Mouse (Mus musculus): ENCODE data around the gene Zfp800. TPM values are rescaled to one million over a fixed set of nuclear protein-coding genes. Genes with fewer than 3 reads are reported as not detected.

Zfp800 gene
- polyA plus RNA-seq, 1 experiment from 2014 or later = 25.6 TPM

GRCm38 (mm10) chr6:28262198-28262621, 135.6 kb downstream of the Zfp800 start:
- H3K9me3 ChIP-seq (replicated peaks) = no peaks in the 10 kb centered on the region
- peaks cover 17% of the 10 kb centered on the region for H3K36me3 ChIP-seq
- peaks cover 13% of the 10 kb centered on the region for H3K4me1 ChIP-seq
- H3K27me3 ChIP-seq (ENCODE audit: low read depth, poor library complexity, severe bottlenecking) = peaks cover 9% of the 10 kb centered on the region
- peak overlapping the region; percentile 90 for H3K27ac ChIP-seq (replicated peaks)
- no peak for DNase-seq (ENCODE audit: low spot score)
- peak overlapping the region; percentile 82 for H3K4me3 ChIP-seq
- WGBS = under 1% methylated on average over 29 of the region's 29 CpGs

GRCm38 (mm10) chr6:28261307-28262197, 136.3 kb downstream of the Zfp800 start:
- Histone ChIP-seq H3K9me3 (replicated peaks) (no peaks in the 10 kb centered on the region), H3K4me1 (peaks cover 13% of the 10 kb centered on the region), H3K4me3 (peak overlapping the region; percentile 82), H3K36me3 (peaks cover 20% of the 10 kb centered on the region), H3K27me3 (ENCODE audit: low read depth, poor library complexity, severe bottlenecking) (peaks cover 9% of the 10 kb centered on the region), H3K27ac (replicated peaks) (peak overlapping the region; percentile 90)
- DNase-seq (ENCODE audit: low spot score) = peak; percentile 90
- under 1% methylated on average over 84 of the region's 131 CpGs for WGBS

GRCm38 (mm10) chr6:28260425-28261191, 137.2 kb downstream of the Zfp800 start:
- Histone ChIP-seq H3K4me1 (peaks cover 13% of the 10 kb centered on the region), H3K27me3 (ENCODE audit: low read depth, poor library complexity, severe bottlenecking) (peaks cover 9% of the 10 kb centered on the region), H3K36me3 (peaks cover 27% of the 10 kb centered on the region), H3K9me3 (replicated peaks) (no peaks in the 10 kb centered on the region), H3K4me3 (peak overlapping the region; percentile 82), H3K27ac (replicated peaks) (peak overlapping the region; percentile 90)
- WGBS = under 1% methylated on average over 64 of the region's 64 CpGs
- peak; percentile 57 for DNase-seq (ENCODE audit: low spot score)

GRCm38 (mm10) chr6:28259750-28260149, 138.1 kb downstream of the Zfp800 start:
- no peak for DNase-seq (ENCODE audit: low spot score)
- Histone ChIP-seq H3K36me3 (peaks cover 35% of the 10 kb centered on the region), H3K9me3 (replicated peaks) (no peaks in the 10 kb centered on the region), H3K27ac (replicated peaks) (no peak overlapping the region), H3K27me3 (ENCODE audit: low read depth, poor library complexity, severe bottlenecking) (peaks cover 9% of the 10 kb centered on the region), H3K4me1 (peaks cover 13% of the 10 kb centered on the region), H3K4me3 (no peak overlapping the region)
- WGBS = 90% methylated on average over 5 of the region's 5 CpGs

- DNase-seq (ENCODE audit: low spot score) = no peak
- Histone ChIP-seq H3K9me3 (replicated peaks) (no peaks in the 10 kb centered on the region), H3K27me3 (ENCODE audit: low read depth, poor library complexity, severe bottlenecking) (peaks cover 9% of the 10 kb centered on the region), H3K36me3 (peaks cover 46% of the 10 kb centered on the region), H3K27ac (replicated peaks) (no peak overlapping the region), H3K4me3 (no peak overlapping the region), H3K4me1 (peaks cover 13% of the 10 kb centered on the region)
- 64% methylated on average over 1 of the region's 1 CpGs for WGBS
These were observed 139.4 kb downstream of the Zfp800 start for GRCm38 (mm10) chr6:28258440-28258839.

- no peak overlapping the region for H3K27ac ChIP-seq (replicated peaks)
- no peaks in the 10 kb centered on the region for H3K9me3 ChIP-seq (replicated peaks)
- peaks cover 52% of the 10 kb centered on the region for H3K36me3 ChIP-seq
- no peak overlapping the region for H3K4me3 ChIP-seq
- peaks cover 13% of the 10 kb centered on the region for H3K4me1 ChIP-seq
- no peak for DNase-seq (ENCODE audit: low spot score)
- H3K27me3 ChIP-seq (ENCODE audit: low read depth, poor library complexity, severe bottlenecking) = peaks cover 2% of the 10 kb centered on the region
- WGBS = 85% methylated on average over 1 of the region's 1 CpGs
These were observed 140.0 kb downstream of the Zfp800 start for GRCm38 (mm10) chr6:28257772-28258171.

DNA sequence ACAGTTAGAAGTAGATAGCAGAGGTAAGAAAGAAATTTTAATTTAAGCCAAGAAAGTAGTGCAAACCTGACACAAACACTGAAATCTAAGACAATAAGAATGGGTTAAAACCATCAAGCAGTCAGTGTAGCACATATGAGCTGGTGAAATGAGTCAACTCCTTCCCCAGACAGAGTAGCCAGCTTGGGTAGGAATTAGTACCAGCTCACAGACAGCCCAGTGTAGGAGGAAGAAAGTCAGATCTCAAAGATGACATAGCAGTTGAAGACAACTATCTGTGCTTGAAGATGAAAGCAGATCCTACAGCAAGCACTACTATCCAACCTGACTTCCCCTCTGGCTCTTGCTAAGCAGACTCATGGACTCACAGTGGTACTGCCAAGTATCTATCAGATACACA, 145.0 kb downstream of the Zfp800 start:
- Histone ChIP-seq H3K36me3 (peaks cover 65% of the 10 kb centered on the region), H3K4me1 (no peaks in the 10 kb centered on the region), H3K27ac (replicated peaks) (no peak overlapping the region), H3K4me3 (no peak overlapping the region), H3K27me3 (ENCODE audit: low read depth, poor library complexity, severe bottlenecking) (no peaks in the 10 kb centered on the region), H3K9me3 (replicated peaks) (no peaks in the 10 kb centered on the region)
- no peak for DNase-seq (ENCODE audit: low spot score)

DNA sequence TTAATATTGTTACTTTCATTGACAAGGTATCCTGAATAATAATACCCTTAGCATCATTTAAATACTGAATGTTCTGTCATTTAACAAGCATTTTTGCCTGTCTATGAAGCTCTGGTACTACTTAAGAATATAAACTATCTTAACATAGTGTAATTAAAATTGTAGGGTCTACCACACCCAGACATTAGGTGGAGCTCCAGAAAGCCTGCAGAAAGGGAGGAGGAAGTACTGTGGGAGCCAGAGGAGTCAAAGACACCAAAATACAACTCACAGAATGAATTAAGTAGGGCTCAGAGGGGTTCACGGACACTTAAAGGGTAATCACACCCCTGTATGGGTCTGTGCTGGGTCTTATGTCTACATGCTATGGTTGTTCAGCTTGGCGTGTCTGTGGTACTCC, 149.6 kb downstream of the Zfp800 start:
- no peak overlapping the region for H3K27ac ChIP-seq (replicated peaks)
- 73% methylated on average over 2 of the region's 2 CpGs for WGBS
- H3K4me3 ChIP-seq = no peak overlapping the region
- DNase-seq (ENCODE audit: low spot score) = no peak
- H3K9me3 ChIP-seq (replicated peaks) = no peaks in the 10 kb centered on the region
- no peaks in the 10 kb centered on the region for H3K4me1 ChIP-seq
- H3K36me3 ChIP-seq = peaks cover 47% of the 10 kb centered on the region
- H3K27me3 ChIP-seq (ENCODE audit: low read depth, poor library complexity, severe bottlenecking) = no peaks in the 10 kb centered on the region

GRCm38 (mm10) chr6:28232618-28233361, 165.0 kb downstream of the Zfp800 start:
- peaks cover 38% of the 10 kb centered on the region for H3K36me3 ChIP-seq
- no peaks in the 10 kb centered on the region for H3K9me3 ChIP-seq (replicated peaks)
- H3K27ac ChIP-seq (replicated peaks) = no peak overlapping the region
- no peaks in the 10 kb centered on the region for H3K27me3 ChIP-seq (ENCODE audit: low read depth, poor library complexity, severe bottlenecking)
- 92% methylated on average over 7 of the region's 7 CpGs for WGBS
- no peak overlapping the region for H3K4me3 ChIP-seq
- no peak for DNase-seq (ENCODE audit: low spot score)
- H3K4me1 ChIP-seq = no peaks in the 10 kb centered on the region

DNA sequence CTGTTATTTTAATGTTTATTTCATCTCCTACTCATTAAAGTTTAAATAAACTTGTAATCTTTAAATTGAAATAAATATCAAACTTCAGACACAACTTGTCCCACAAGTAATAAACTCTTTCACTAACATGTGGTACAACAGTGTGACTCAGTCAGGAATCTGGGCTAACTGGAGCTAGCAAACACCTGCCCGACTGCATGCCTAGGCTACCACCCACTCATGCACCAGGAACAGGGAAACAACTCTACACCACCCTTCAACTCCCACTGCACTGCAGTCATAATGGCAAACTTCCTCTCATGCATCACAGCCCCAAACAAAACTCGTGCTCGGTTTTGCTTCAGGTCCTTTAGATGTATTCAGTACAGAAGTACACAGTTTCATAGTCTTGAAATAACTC, 169.7 kb downstream of the Zfp800 start:
- H3K4me3 ChIP-seq = no peak overlapping the region
- WGBS = 89% methylated on average over 3 of the region's 3 CpGs
- DNase-seq (ENCODE audit: low spot score) = no peak

DNA sequence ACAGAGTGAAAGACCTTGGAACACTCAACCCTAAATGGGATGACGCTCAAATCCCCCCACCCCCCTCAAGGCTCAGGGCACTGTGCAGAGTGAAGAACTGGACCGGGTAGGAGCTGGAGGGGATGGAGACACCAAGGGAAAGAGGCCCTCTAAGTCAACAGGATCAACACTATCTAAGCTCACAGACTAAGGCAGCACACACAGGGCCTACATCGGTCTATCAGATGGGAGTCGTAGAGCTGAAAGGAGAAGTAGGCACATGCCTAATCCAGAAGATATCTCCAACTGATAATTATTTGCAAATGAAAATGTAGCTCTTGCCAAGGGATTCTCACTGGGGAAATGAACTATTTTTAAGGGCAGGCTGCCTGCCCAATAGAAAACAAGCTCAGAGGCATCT, 176.8 kb downstream of the Zfp800 start:
- no peak overlapping the region for H3K27ac ChIP-seq (replicated peaks)
- no peaks in the 10 kb centered on the region for H3K36me3 ChIP-seq
- H3K9me3 ChIP-seq (replicated peaks) = no peaks in the 10 kb centered on the region
- DNase-seq (ENCODE audit: low spot score) = no peak
- no peak overlapping the region for H3K4me3 ChIP-seq
- 84% methylated on average over 4 of the region's 4 CpGs for WGBS
- H3K27me3 ChIP-seq (ENCODE audit: low read depth, poor library complexity, severe bottlenecking) = no peaks in the 10 kb centered on the region
- H3K4me1 ChIP-seq = no peaks in the 10 kb centered on the region

More for the DNA sequence above, 169.7 kb downstream of the Zfp800 start:
- H3K36me3 ChIP-seq = peaks cover 33% of the 10 kb centered on the region
- H3K27me3 ChIP-seq (ENCODE audit: low read depth, poor library complexity, severe bottlenecking) = no peaks in the 10 kb centered on the region
- H3K4me1 ChIP-seq = no peaks in the 10 kb centered on the region
- H3K9me3 ChIP-seq (replicated peaks) = no peaks in the 10 kb centered on the region
- no peak overlapping the region for H3K27ac ChIP-seq (replicated peaks)

DNA sequence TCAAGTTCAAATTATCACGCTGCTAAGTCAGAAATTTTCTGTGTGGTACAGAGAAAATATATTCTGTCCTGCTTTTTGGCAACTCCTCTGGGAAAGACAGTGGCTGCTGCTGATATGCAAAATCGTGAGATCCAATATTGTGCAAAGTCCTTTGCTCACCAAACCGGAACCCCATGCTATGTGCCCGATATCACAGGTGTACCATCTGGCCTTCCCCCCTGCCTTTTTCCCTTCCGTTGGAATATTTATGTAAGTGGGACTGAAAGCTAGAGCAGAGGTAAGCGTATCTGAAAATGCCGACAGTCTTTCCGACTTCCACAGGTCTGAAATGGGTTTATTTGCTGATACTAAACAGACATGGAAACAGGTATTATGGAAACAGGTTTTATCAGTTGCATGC, 179.4 kb downstream of the Zfp800 start:
- 93% methylated on average over 8 of the region's 8 CpGs for WGBS
- DNase-seq (ENCODE audit: low spot score) = no peak
- H3K4me3 ChIP-seq = no peak overlapping the region
- H3K27ac ChIP-seq (replicated peaks) = no peak overlapping the region
- no peaks in the 10 kb centered on the region for H3K36me3 ChIP-seq
- peaks cover 5% of the 10 kb centered on the region for H3K27me3 ChIP-seq (ENCODE audit: low read depth, poor library complexity, severe bottlenecking)
- H3K9me3 ChIP-seq (replicated peaks) = no peaks in the 10 kb centered on the region
- H3K4me1 ChIP-seq = no peaks in the 10 kb centered on the region
